Comparison of ENCODE assay signal across 8 mouse cellular contexts in genomic region chr3:114029971-114030635, GRCm38 (mm10). TPM values are rescaled to one million over a fixed set of nuclear protein-coding genes. Genes with fewer than 3 reads are reported as not detected.
A peak's percentile ranks its signal among the peaks of the same experiment; 100 is the strongest.
DNase-seq lines count a peak whose midpoint lies in the region; ATAC-seq lines count a peak whose summit lies in the region.

Col11a1 (plus strand) TSS chr3:114030540.

- H3K4me3 ChIP-seq in intestine, embryonic 14.5 days (ENCODE audit: low read depth, low read length): peak within 1 kb of the TSS; percentile 58
- peak within 1 kb of the TSS; percentile 63 for H3K4me3 ChIP-seq in midbrain, embryonic 14.5 days (replicated peaks; ENCODE audit: low read depth, low read length)
- H3K4me3 ChIP-seq in stomach, embryonic 16.5 days (replicated peaks; ENCODE audit: low read length): peak within 1 kb of the TSS; percentile 65

- peak; percentile 60 for DNase-seq in adrenal gland, adult 2 months
- DNase-seq in cerebellum, postnatal 4 days (ENCODE audit: low spot score in 2 of 2): peak; percentile 64 to 84
- DNase-seq in gastrocnemius, adult 18-20 months (ENCODE audit: low spot score): peak; percentile 1
- peak; percentile 84 for DNase-seq in intestine, embryonic 14.5 days (ENCODE audit: low spot score)
- DNase-seq in left cerebral cortex, postnatal 25 days (ENCODE audit: low spot score in 2 of 2): peak; percentile 35 to 63
- peak; percentile 94 for DNase-seq in midbrain, embryonic 14.5 days
- DNase-seq in thymus, adult 18-20 months: no peak

- intact Hi-C loops in left cerebral cortex, postnatal 25 days (cut with DNase I): loop anchor here (2.0 to 5.0 kb wide), 2 partner anchors 37 to 379 kb away; no protein-coding TSS in a partner anchor

- H3K27me3 ChIP-seq in intestine, embryonic 14.5 days (replicated peaks; ENCODE audit: control insufficient read depth, insufficient read depth, low read length): no peaks in the 10 kb centered on the region
- no peaks in the 10 kb centered on the region for H3K27me3 ChIP-seq in midbrain, embryonic 14.5 days (ENCODE audit: control insufficient read depth, insufficient read depth, low read length)
- H3K27me3 ChIP-seq in stomach, embryonic 16.5 days (ENCODE audit: control insufficient read depth, insufficient read depth, low read length): no peaks in the 10 kb centered on the region

- H3K4me1 ChIP-seq in intestine, embryonic 14.5 days (replicated peaks; ENCODE audit: control insufficient read depth, insufficient read depth, low read length): 0 out of 2 replicates have a peak, but pooled peaks cover 4% of the 10 kb centered on the region
- H3K4me1 ChIP-seq in midbrain, embryonic 14.5 days (ENCODE audit: control insufficient read depth, insufficient read depth, low read length): 0 out of 2 replicates have a peak, but pooled peaks cover 3% of the 10 kb centered on the region
- H3K4me1 ChIP-seq in stomach, embryonic 16.5 days (ENCODE audit: control insufficient read depth, insufficient read depth, low read length): peaks cover 3% of the 10 kb centered on the region; the same call in 1 of the 2 replicates

- peak within 1 kb of the TSS; percentile 54 for H3K4me2 ChIP-seq in intestine, embryonic 14.5 days (ENCODE audit: low read length)
- peak within 1 kb of the TSS; percentile 99 for H3K4me2 ChIP-seq in midbrain, embryonic 14.5 days (ENCODE audit: low read length)
- H3K4me2 ChIP-seq in stomach, embryonic 16.5 days (ENCODE audit: low read depth, low read length): peak within 1 kb of the TSS; percentile 77

- ATAC-seq in intestine, embryonic 14.5 days (replicated peaks; ENCODE audit: low FRiP score, low TSS enrichment, low read depth): peak; percentile 98
- peak; percentile 99 for ATAC-seq in midbrain, embryonic 14.5 days (ENCODE audit: low FRiP score, low TSS enrichment)
- peak; percentile 98 for ATAC-seq in stomach, embryonic 16.5 days (ENCODE audit: insufficient read depth, low FRiP score)

- under 1% methylated on average over 19 of the region's 19 CpGs for WGBS in intestine, embryonic 14.5 days
- under 1% methylated on average over 19 of the region's 19 CpGs for WGBS in midbrain, embryonic 14.5 days
- WGBS in stomach, embryonic 16.5 days: under 1% methylated on average over 19 of the region's 19 CpGs

- peak within 1 kb of the TSS; percentile 27 for H3K9ac ChIP-seq in intestine, embryonic 14.5 days (ENCODE audit: low read length)
- peak within 1 kb of the TSS; percentile 69 for H3K9ac ChIP-seq in midbrain, embryonic 14.5 days (replicated peaks; ENCODE audit: low read length)
- H3K9ac ChIP-seq in stomach, embryonic 16.5 days (ENCODE audit: low read length): peak within 1 kb of the TSS; percentile 65

- no peaks in the 10 kb centered on the region for H3K36me3 ChIP-seq in intestine, embryonic 14.5 days (ENCODE audit: control insufficient read depth, insufficient read depth, low read length)
- H3K36me3 ChIP-seq in midbrain, embryonic 14.5 days (ENCODE audit: control insufficient read depth, insufficient read depth, low read length): no peaks in the 10 kb centered on the region
- H3K36me3 ChIP-seq in stomach, embryonic 16.5 days (ENCODE audit: control insufficient read depth, insufficient read depth, low read length): no peaks in the 10 kb centered on the region

- H3K9me3 ChIP-seq in intestine, embryonic 14.5 days (ENCODE audit: control insufficient read depth, low read length): no peaks in the 10 kb centered on the region
- no peaks in the 10 kb centered on the region for H3K9me3 ChIP-seq in midbrain, embryonic 14.5 days (ENCODE audit: control insufficient read depth, low read length)
- H3K9me3 ChIP-seq in stomach, embryonic 16.5 days (replicated peaks; ENCODE audit: control insufficient read depth, low read length): no peaks in the 10 kb centered on the region

- H3K27ac ChIP-seq in intestine, embryonic 14.5 days (ENCODE audit: low read depth): peak within 1 kb of the TSS; percentile 34; the same call in 1 of the 2 replicates
- H3K27ac ChIP-seq in midbrain, embryonic 14.5 days (replicated peaks; ENCODE audit: low read depth, low read length): no peak within 1 kb of the TSS
- no peak within 1 kb of the TSS for H3K27ac ChIP-seq in stomach, embryonic 16.5 days (ENCODE audit: low read length)

RNA-seq across cellular contexts. Expression of gene Col11a1, which starts in this region (rescaled TPM):
- total RNA-seq in adrenal gland, adult 2 months (2021): 1 to 10 TPM; 1.2 to 1.4 TPM
- 0.09 and 0.46 TPM in 2 replicates for polyA plus RNA-seq in adrenal gland, adult 2 months (2012; rRNA removed)
- 1 to 10 TPM in 1 of 2 experiments, under 1 TPM in 1; 0.66 to 1.2 TPM for total RNA-seq in gastrocnemius, adult 18-20 months (2021)
- polyA plus RNA-seq in intestine, embryonic 14.5 days (2014; fragmentation: Nextera tagmentation; extraction: Ambion mirVana): 5.4 and 6.0 TPM in 2 replicates
- total RNA-seq in left cerebral cortex, postnatal 25 days (2021): 1 to 10 TPM; 7.0 to 10.0 TPM
- polyA plus RNA-seq in midbrain, embryonic 14.5 days (2014; fragmentation: Nextera tagmentation; extraction: Ambion mirVana): 4.9 and 8.2 TPM in 2 replicates
- polyA plus RNA-seq in stomach, embryonic 16.5 days (2015; fragmentation: Nextera tagmentation; extraction: Ambion mirVana): 16.4 and 18.1 TPM in 2 replicates

Comparison
In these comparisons a context has a peak if more than half of its experiments do, and no peak if none do; other contexts are left out.
1. DNase-seq: peak in adrenal gland, adult 2 months (single experiment), cerebellum, postnatal 4 days (2 of 2), gastrocnemius, adult 18-20 months (single experiment), intestine, embryonic 14.5 days (single experiment), left cerebral cortex, postnatal 25 days (2 of 2) and midbrain, embryonic 14.5 days (single experiment); none in thymus, adult 18-20 months (0 of 2).
2. Peak in every context shown above with its lines, with median percentiles within 50 percentile points of each other: ATAC-seq, H3K4me2 ChIP-seq, H3K4me3 ChIP-seq and H3K9ac ChIP-seq.